Mouse (Mus musculus): ENCODE measurements at regions not wholly inside any gene's neighbourhood (a gene's known extent, or its start where the extent isn't known, plus 50 kb on each side); places are given as distances from the start of the nearest gene placed in this dataset.

- in situ Hi-C loops (cut with MboI, MseI): loop anchor here (25.0 kb wide), 1 partner anchor 997 kb away; no protein-coding TSS in a partner anchor
Observed at GRCm38 (mm10) chr6:50509207-50509606, 53.2 kb upstream of the Osbpl3 start.

GRCm38 (mm10) chr6:50507466-50507865 lies 51.5 kb upstream of the Osbpl3 start:
- in situ Hi-C loops (cut with MboI, MseI): loop anchor here (25.0 kb wide), 1 partner anchor 995 kb away; no protein-coding TSS in a partner anchor
